Mouse (Mus musculus): ENCODE measurements around the gene Hk1.

Gene Hk1

DNA sequence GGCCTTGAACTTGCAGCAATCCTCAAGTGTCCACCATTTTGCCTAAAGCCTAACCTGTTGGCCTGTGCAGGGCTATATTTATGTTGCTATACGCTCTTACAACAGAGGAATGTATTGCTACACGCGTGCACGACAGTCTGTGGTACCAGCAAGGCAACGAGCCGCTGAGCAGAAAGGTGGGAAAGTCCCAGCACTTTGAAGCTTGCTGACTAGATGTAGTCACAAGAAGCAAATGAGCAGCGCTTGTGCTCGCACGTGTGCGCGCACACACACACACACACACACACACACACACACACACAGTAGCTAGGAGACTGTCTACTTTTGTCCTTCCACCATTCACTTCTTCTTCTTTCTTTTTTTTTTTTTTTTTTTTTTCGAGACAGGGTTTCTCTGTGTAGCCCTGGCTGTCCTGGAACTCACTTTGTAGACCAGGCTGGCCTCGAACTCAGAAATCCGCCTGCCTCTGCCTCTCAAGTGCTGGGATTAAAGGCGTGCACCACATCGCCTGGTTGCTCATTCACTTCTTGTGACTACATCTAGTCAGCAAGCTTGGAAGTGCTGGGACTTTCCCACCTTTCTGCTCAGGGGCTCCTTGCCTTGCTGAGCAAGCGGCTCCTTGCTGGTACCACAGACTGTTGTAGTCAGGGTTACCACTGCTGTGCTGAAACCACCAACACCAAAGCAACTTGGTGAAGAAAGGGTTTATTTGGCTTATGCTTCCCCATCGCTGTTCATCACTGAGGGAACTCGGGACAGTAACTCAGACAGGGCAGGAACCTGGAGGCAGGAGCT, 102.0 kb downstream of the Hk1 start:
- DNase-seq (ENCODE audit: low read depth in 2 of 2, low spot score in 2 of 2) = no peak

DNA sequence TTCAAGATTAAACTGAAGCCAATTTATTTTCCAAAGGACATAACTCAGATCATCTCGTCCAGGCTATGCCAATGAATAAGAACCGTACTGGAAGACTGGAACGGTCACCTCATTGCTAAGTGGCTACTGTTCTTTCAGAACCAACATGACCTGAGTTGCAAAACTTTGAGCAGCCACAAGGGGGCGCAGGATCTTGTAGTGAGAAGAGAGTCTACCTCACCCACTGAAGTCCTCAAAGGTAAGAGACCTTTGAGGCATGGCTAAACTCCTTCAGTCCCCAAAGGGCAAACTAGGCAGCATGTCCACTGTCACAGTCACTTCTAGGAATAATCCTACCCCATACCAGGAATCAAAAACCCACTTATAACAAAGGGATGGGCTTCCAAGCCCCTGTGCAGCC, 104.5 kb downstream of the Hk1 start:
- DNase-seq (ENCODE audit: low read depth in 2 of 2, low spot score in 2 of 2) = peak; percentile 67 to 77

DNA sequence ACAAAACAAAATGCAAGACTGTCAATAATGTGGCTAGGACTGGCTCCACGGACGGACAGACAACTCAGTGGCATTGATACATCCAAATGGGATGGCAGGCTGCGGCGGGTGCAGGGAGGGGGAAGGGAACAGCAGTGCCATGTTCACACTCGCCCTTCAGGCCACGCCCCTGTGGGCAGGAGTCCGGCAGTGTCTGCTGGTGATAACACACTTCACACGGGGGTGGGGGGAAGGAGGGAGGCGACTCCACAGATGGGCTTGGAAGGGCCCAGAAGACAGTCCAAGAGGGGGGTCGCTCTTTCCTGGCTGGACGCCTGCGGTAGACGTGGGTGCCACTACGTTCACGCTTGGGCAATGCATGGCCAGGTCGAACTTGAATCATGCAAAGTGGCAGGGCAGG, 110.4 kb downstream of the Hk1 start:
- no peak for DNase-seq (ENCODE audit: low read depth in 2 of 2, low spot score in 2 of 2)

DNA sequence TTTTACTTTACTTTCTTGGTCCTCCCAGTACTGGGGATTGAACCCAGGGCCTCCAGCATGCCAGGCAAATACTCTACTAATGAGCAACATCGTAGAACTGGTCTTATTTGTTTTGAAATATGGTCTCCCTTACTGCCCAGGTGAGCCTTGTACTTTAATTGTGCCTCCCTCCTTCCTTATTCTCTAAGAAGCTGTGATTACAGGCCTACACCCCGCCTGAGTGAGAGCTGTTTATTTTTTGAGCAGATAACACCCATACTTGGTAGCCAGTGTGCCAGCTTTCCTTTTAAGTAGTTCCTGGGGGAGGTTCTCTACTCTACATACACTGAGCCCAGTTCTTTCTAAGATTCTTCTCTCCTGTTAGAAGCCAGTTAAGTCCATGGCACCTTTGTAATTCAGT, 115.4 kb downstream of the Hk1 start:
- DNase-seq (ENCODE audit: low read depth in 2 of 2, low spot score in 2 of 2) = no peak

DNA sequence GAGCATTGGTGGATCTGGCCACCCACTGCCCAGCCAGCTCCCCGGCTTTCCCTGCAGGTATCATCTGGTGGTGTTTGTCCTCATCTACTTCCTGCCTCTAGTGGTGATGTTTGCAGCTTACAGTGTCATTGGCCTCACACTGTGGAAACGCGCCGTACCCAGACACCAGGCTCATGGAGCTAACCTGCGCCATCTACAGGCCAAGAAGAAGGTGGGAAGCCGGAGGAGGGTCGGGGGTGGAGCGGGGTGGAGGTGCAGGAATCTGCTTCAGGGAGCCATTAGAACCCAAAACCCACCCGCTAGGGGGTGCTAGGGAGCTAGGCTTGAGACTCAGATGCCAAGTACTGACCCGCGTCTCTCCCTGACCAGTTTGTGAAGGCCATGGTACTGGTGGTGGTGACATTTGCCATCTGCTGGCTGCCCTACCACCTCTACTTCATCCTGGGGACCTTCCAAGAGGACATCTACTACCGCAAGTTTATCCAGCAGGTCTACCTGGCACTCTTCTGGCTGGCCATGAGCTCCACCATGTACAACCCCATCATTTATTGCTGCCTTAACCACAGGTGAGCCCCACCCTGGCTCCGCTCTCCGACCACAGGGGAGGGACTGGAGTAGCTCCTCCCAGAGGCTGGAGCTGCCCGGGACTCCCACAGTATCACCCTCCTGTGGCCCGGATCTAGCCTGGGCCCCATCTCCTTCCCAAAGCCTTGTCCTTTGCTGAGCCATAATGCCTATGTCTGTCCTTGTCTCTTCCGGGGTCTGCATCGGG, 118.4 kb downstream of the Hk1 start:
- peak; percentile 52 to 59 for DNase-seq (ENCODE audit: low read depth in 2 of 2, low spot score in 2 of 2)

DNA sequence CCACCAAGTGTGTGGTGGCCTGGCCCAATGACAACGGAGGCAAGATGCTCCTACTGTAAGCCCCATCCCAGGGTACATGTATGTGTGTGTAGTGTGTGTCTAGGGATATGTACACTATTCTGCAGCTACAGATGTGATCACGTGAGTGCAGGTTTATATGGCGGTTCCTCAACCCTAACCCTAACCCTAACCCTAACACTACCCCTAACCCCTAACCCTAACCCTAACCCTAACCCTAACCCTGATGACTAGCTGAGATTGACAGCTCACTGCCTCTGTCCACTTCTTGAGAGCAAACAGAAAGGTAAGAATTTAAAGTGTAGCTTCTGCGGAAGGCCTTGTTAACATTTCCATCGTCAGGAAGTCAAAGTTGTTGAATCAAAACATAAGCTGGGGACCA, 121.4 kb downstream of the Hk1 start:
- no peak for DNase-seq (ENCODE audit: low read depth in 2 of 2, low spot score in 2 of 2)

DNA sequence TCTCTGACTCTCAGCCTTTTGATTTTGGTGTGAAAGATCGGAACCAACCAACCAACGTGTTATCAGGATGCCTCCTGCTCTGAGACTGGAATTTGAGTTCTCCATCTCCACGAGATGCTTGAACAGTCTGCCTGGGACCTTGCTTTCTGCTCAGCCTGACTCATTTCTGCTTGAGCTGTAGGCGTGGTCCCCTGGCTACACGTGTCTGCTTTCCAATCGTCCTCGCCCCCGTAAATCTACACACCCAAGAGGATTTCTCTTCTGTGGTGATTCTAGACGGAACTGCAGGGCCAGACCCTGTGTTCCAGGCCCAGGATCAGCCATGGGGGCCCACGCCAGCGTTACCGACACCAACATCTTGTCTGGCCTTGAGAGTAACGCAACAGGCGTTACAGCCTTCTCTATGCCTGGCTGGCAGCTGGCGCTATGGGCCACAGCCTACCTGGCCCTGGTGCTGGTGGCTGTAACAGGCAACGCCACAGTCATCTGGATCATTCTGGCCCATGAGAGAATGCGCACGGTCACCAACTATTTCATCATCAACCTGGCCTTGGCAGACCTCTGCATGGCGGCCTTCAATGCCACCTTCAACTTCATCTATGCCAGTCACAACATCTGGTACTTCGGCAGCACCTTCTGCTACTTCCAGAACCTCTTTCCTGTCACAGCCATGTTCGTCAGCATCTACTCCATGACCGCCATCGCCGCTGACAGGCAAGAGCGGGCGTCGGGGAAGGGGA, 127.0 kb downstream of the Hk1 start:
- DNase-seq (ENCODE audit: low read depth in 2 of 2, low spot score in 2 of 2) = no peak

DNA sequence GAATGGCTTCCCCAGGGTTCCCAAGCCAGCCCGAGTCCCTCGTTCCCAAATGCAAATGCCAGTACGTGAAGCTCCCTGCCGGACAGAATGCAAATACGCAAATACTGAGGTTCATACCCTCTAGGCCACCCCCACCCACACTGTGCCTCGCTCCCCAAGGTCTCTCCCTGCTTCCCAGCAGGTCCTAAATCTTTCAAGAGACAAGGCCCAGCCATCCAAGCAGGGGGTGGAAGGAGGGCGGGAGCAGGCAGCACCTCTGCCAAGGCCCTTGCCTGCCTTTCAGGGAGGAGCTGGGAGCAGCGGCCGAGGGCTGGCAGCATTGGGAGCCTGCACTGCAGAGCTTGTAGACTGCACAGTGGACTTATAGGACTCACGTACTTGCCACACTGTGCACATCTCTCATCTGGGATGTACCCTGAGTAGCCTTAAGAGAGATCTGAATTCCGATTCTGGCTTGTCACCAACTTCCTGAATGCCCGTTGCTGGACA, 127.7 kb downstream of the Hk1 start, which contains the start of gene Tacr2:
Tacr2 (plus strand) TSS at position 439 of the 489 bp plus-strand sequence.
- DNase-seq (ENCODE audit: low read depth in 2 of 2, low spot score in 2 of 2) = no peak

DNA sequence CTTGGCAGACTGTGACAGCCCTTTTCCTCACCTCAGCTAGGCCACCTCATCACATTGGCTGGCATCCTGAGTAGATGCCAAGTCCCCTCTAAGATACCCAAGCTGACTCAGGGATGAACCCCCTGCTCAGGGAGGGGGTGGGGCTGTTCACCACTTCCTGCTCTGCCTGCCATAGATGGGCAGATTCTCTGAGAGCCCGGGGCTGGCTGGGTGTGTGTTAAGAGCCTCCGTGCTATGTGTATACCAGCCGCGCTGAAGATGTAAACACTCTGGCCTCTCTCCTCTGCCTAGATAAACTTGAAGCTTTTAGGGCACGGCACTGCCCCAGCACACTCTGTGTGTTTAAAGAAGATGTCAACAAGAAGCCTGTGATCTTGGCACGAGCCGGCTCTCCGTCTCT, 131.9 kb downstream of the Hk1 start:
- DNase-seq (ENCODE audit: low read depth in 2 of 2, low spot score in 2 of 2) = peak; percentile 18 to 24

DNA sequence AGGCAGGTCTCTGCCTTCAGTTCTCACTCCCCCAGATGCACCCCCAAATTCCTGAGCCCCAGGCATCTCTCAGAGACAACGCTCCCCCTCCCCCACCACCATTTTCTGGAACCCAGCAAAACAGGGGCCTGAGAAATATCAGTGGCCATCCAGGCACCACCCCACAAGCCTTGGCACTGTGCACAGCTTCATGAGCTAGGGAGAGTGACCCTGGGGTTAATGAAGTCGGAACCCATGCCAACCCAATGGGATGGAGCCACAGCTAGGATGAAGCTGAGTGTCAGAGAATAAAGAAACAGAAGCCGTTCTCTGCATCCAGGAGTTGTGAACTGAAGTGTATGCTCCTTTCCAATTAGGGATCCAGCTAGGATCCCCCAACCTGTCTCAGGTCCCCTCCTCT, 132.6 kb downstream of the Hk1 start:
- DNase-seq (ENCODE audit: low read depth in 2 of 2, low spot score in 2 of 2) = no peak

DNA sequence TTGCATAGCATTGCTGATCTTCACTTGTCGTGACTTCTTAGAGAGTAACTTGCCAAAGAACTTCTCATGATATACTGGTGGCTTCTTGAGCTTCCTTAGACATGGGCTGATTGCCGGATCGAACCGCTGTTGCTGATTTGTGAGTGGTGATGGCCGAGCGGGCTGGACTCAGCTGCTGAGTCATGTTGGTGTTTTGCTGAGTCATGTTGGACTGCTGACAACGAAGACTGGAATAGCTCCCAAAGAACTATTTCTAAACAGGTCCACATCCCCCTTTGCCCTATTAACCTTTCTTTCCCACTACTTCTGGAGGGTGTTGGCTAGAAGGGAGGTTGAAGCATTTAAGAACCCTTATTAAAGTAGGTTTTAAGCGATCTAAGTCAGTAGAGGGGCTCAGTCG, 135.6 kb downstream of the Hk1 start:
- DNase-seq (ENCODE audit: low read depth in 2 of 2, low spot score in 2 of 2) = no peak

DNA sequence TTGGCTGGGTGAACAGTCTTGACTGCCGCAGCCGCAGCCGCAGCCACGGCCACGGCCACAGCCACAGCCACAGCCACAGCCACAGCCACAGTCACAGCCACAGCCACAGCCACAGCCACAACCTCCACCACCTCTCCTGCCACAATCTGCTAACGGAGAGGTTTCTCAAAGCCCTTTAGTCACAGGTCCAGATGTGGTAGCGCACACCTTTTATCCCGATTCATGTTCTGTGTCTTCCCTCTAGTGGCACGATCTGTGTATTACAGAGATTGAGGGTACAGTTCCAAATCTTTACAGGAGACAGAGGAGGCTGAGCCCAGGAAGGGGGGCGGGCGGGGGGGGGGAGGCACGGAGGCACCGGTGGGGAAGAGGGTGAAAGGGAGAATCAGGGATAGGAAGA, 136.8 kb downstream of the Hk1 start:
- DNase-seq (ENCODE audit: low read depth in 2 of 2, low spot score in 2 of 2) = peak; percentile 48 to 66

DNA sequence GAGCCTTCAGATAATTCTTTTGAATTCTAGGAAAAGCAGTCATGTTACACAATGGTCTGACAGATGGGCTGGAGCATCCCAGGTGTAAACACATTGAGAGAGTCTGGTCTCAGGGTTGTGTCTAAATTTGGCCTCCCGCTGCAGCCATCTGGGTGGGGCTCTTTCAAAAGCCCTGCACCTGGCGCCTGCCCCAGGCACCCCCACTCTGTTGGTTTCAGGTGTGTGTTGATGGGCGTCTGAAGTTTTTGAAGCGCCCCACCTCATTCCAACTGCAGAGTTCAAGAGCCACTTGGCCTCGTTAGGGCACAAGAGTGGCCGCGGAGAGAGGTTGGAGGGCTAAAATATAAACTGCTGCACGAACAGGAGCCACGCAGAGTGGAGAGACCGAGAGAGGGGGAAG, 137.3 kb downstream of the Hk1 start:
- no peak for DNase-seq (ENCODE audit: low read depth in 2 of 2, low spot score in 2 of 2)

DNA sequence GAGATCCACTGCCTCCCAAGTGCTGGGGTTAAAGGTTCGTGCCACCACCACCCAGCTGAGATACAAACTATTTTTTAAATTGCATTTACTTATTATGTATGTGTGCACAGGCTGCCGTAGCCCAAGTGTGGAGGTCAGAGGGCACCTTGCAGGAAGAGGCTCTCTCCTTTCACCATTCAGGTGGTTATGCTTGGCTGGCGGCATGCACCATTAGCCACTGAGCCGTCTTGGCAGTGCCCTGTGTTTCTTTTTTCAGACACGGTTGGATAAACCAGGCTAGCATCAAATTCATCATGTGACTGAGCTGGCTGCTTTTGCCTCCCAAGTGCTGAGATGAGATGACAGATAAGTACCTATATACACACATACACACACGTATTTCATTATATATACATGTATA, 140.4 kb downstream of the Hk1 start:
- DNase-seq (ENCODE audit: low read depth in 2 of 2, low spot score in 2 of 2) = no peak

DNA sequence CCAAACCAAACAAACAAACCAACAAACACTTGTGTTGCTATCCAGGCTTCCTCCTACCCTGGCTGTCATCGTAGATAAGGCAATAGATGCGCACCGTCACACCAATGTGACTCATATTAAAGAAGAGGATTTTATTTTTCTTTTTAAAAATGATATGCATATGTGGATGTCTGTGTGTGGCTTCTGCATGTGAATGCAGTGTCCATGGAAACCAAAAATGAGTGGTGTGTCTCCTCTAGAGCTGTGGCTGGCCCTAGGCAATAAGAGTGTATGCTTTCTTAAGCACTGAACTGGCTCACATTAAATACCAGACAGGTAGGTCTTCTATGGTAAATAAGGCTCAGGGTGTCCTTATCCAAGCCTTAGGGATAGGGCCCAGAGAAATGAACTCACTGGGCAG, 141.0 kb downstream of the Hk1 start:
- DNase-seq (ENCODE audit: low read depth in 2 of 2, low spot score in 2 of 2) = no peak

DNA sequence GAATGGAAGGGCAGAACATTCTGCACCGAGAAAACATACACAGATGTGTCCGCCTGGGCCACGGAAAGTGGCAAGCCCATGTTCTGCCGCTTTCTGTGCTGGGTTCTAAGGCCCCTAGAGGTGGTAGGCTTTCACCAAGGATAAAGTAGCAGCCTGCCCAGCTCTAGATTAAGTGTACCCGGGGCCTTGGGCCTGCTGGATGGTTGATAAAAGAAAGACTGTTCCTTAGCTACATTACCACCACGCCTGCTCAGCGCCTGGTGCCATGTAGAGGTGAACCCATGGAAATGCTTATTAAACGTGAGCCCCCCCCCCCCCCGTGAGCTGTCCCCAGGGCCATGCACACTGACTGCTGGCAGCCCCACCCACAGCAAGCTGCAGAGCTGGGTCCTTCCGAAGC, 142.5 kb downstream of the Hk1 start:
- DNase-seq (ENCODE audit: low read depth in 2 of 2, low spot score in 2 of 2) = no peak

DNA sequence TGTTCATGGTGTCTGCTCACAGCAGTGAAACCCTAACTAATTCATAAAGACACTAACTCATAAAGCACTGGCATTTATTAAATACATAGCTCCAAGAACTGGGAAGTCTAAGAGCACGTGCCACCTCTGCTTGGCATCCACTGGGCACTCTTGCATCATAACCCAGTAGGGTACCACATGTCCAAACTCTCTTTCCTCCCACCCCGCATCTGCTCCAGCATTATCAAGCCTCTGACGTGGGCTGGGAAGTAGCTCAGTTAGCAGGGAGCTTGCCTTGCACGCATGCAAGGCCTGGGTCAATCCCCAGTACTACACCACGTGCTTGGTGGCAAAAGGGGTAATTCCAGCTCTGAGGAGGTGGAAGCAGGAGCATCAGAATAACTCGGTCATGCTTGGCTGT, 143.5 kb downstream of the Hk1 start:
- DNase-seq (ENCODE audit: low read depth in 2 of 2, low spot score in 2 of 2) = no peak

DNA sequence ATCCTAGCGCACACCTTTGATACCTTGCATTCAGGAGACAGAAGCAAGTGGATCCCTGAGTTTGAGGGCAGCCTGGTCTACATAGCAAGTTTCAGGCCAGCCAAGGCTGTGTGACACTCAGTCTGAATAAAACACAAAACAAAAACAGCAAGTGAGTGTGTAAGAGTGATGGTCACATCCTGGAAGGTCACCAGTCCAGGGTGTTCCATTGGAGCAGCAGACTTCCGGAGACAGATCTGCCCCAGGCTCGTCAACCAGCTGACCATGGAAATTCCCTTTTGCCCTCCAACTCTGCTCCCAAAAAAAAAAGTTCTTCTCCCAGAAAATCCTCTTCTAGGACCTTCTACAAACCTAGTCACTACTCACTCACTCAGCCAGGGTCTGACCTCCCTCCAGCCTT, 147.9 kb downstream of the Hk1 start:
- DNase-seq (ENCODE audit: low read depth in 2 of 2, low spot score in 2 of 2) = no peak

DNA sequence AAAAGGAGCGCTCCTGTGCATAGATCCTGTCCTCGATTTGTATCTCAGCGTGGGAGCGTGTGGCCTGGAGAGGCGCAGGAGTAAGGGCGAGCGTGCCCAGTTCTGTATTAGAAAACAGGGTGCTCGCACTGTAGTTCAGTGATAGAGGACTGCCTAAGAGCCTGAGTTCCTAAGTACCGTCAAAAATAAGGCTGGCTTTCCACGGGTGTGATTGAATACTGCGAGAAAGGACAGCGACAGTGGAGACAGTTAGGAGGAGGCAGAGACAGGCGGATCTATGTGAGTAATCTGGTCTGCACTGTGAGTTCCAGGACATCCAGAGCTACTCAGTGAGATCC, 148.3 kb downstream of the Hk1 start:
- DNase-seq (ENCODE audit: low read depth in 2 of 2, low spot score in 2 of 2) = no peak

DNA sequence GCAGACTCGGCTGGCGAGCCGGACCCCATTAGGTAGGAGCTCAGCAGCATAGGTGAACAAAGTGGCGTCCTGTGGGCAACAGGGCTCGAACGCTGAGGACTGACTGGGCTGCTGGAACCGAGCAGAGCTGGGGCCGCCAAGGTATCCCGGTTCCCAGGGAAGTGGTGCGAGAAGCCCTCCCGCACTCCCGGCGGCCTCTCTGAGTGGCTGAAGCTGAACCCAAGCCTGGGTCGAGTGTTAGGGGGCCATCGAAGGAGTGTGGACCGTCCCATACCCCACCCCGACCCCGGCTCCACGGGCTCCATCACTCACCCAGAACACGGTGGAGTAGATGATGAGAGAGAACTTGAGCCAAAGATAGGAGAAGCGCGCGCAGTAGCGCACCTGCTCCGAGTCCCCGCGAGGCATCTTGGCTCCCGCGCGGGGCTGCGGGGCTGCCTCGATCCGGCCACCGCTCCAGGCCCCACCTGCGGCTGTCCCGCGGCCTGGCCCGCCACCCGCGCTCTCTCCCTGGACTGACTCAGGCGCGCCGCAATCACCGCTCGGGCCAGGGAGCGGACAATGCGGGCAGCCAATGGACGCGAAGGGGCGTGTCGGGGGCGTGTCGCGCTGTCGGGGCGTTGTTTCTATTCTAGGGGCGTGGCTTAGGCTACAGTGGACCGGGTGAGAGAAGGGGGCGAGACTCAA, 148.9 kb downstream of the Hk1 start, which contains the start of gene Tspan15:
Tspan15 (minus strand) TSS at position 544 of the 687 bp plus-strand sequence.
- DNase-seq (ENCODE audit: low read depth in 2 of 2, low spot score in 2 of 2) = peak in 1 of 2 experiments; percentile 11

DNA sequence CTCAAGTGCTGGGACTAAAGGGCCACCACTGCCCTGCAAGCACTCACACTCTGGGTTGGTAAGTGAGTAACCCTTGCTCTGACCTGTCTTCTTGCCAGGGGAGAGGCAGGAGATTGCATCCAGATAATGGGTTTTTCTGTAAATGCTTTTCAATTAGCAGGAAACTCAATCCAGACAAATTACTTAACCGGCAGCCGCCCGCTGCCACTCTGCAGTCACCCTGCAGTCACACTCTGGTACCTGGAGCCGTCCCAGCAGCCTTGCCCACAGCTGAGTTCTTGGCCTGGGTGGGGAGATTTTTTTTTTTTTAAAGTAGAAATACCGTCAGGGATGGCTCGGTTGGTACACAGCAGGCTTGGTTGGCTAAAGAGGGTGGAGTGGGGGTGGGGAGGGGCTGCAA, 151.6 kb downstream of the Hk1 start:
- DNase-seq (ENCODE audit: low read depth in 2 of 2, low spot score in 2 of 2) = no peak

All from CD8-positive naive resting alpha-beta T cell, adult 2 months (primary cell).